Mouse (Mus musculus) limb, embryonic 11.5 days (tissue): ENCODE results near the gene Add3. TPM values are rescaled to one million over a fixed set of nuclear protein-coding genes. Genes with fewer than 3 reads are reported as not detected.

ENCODE experiments used
- ATAC-seq: fragments of 200-750 bp; cut with Nextera tagmentation; 2 replicates; pipeline ENCODE4 v1.8.0; 2017; ENCODE audit warnings: low read depth; ENCODE audit not compliant: insufficient number of reproducible peaks, low FRiP score, low TSS enrichment
- DNase-seq: peaks from one replicate; pipeline ENCODE4 v3.0.0-alpha.2; 2015; ENCODE audit warnings: low spot score
- H3K27ac ChIP-seq: fragments of 300-500 bp; sonication (generic); replicated peaks from 2 replicates; pipeline ENCODE4 v1.5.1; 2014; ENCODE audit warnings: low read depth, mild to moderate bottlenecking, low read length
- H3K27me3 ChIP-seq: fragments of 300-500 bp; sonication (generic); 2 replicates; pipeline ENCODE4 v1.6.1; 2014; ENCODE audit warnings: mild to moderate bottlenecking, low read length, mixed read lengths; ENCODE audit not compliant: control insufficient read depth, insufficient read depth
- H3K36me3 ChIP-seq: fragments of 300-500 bp; sonication (generic); 2 replicates; pipeline ENCODE4 v1.6.1; 2014; ENCODE audit warnings: mild to moderate bottlenecking, low read length, moderate library complexity, mixed read lengths; ENCODE audit not compliant: control insufficient read depth, insufficient read depth
- H3K4me1 ChIP-seq: fragments of 300-500 bp; sonication (generic); 2 replicates; pipeline ENCODE4 v1.6.1; 2014; ENCODE audit warnings: low read length, mixed read lengths; ENCODE audit not compliant: control insufficient read depth, insufficient read depth
- H3K4me2 ChIP-seq: fragments of 300-500 bp; sonication (generic); 2 replicates; pipeline ENCODE4 v1.6.1; 2014; ENCODE audit warnings: low read depth, mild to moderate bottlenecking, moderate library complexity; ENCODE audit not compliant: severe bottlenecking
- H3K4me3 ChIP-seq: fragments of 300-500 bp; sonication (generic); 2 replicates; pipeline ENCODE4 v1.5.1; 2014; ENCODE audit warnings: low read depth, low read length
- H3K9ac ChIP-seq: fragments of 300-500 bp; sonication (generic); 2 replicates; pipeline ENCODE4 v1.6.1; 2014; ENCODE audit warnings: mild to moderate bottlenecking, low read length
- H3K9me3 ChIP-seq: fragments of 300-500 bp; sonication (generic); 2 replicates; pipeline ENCODE4 v1.6.1; 2016; ENCODE audit warnings: low read length; ENCODE audit not compliant: control insufficient read depth
- WGBS: fragments of 180-500 bp; shearing (Covaris S2); extraction: QIAGEN DNeasy Blood & Tissue Kit; methylation state at CpG from one replicate; pipeline ENCODE4 v1.1.7; 2014; 5-methylcytosine and 5-hydroxymethylcytosine counted together
- polyA plus RNA-seq: library from polyadenylated mRNA; unstranded; fragments of >200 nt; fragmentation: Nextera tagmentation; extraction: Ambion mirVana; gene quantifications from 2 replicates; pipeline ENCODE4 v1.2.1, GENCODE M21; 2014

Add3 gene
- polyA plus RNA-seq, 1 experiment from 2014 or later: 74.4 TPM

- H3K36me3 ChIP-seq: no peaks in the 10 kb centered on the region
- no peak for ATAC-seq
- H3K27me3 ChIP-seq: no peaks in the 10 kb centered on the region
- H3K27ac ChIP-seq: no peak overlapping the region
- H3K9ac ChIP-seq: no peak overlapping the region
- no peak overlapping the region for H3K4me3 ChIP-seq
- WGBS: 94% methylated on average over 1 of the region's 1 CpGs
- H3K9me3 ChIP-seq: no peaks in the 10 kb centered on the region; the same call in 1 of the 2 replicates
- no peak overlapping the region for H3K4me2 ChIP-seq
- no peaks in the 10 kb centered on the region for H3K4me1 ChIP-seq
- no peak for DNase-seq
These were observed 61.9 kb downstream of the Add3 start for GRCm38 (mm10) chr19:53202116-53202515.

DNA sequence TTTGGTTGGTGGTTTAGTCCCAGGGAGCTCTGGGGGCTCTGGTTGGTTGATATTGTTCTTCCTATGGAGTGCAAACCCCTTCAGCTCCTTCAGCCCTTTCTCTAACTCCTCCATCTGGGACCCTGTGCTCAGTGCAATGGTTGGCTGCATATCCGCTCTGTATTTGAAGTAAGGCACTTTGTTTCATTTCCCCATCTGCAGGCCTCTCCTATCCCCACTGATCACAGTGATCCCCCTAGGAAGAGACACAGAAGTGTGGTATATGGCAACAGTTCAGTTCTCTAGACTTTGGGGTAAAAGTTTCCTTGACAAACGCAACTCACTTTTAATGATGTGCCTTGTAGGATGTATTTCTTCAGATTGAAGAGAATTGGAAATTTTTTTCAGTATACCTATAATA lies 66.7 kb downstream of the Add3 start:
- Histone ChIP-seq H3K9ac (no peak overlapping the region), H3K36me3 (no peaks in the 10 kb centered on the region), H3K27ac (no peak overlapping the region), H3K4me1 (no peaks in the 10 kb centered on the region), H3K27me3 (no peaks in the 10 kb centered on the region), H3K4me2 (no peak overlapping the region), H3K4me3 (no peak overlapping the region), H3K9me3 (no peaks in the 10 kb centered on the region)
- DNase-seq: no peak
- 88% methylated on average over 2 of the region's 2 CpGs for WGBS
- no peak for ATAC-seq

GRCm38 (mm10) chr19:53208830-53209229 lies 68.6 kb downstream of the Add3 start:
- Histone ChIP-seq H3K9ac (no peak overlapping the region), H3K9me3 (no peaks in the 10 kb centered on the region), H3K36me3 (no peaks in the 10 kb centered on the region), H3K27me3 (no peaks in the 10 kb centered on the region), H3K27ac (no peak overlapping the region), H3K4me2 (no peak overlapping the region), H3K4me1 (no peaks in the 10 kb centered on the region), H3K4me3 (no peak overlapping the region)
- no peak for DNase-seq
- WGBS: 90% methylated on average over 7 of the region's 7 CpGs
- ATAC-seq: no peak

- H3K4me1 ChIP-seq: no peaks in the 10 kb centered on the region
- DNase-seq (no peak), ATAC-seq (no peak)
- H3K4me2 ChIP-seq: no peak overlapping the region
- no peaks in the 10 kb centered on the region for H3K36me3 ChIP-seq
- no peak overlapping the region for H3K9ac ChIP-seq
- no peak overlapping the region for H3K4me3 ChIP-seq
- no peaks in the 10 kb centered on the region for H3K27me3 ChIP-seq
- H3K27ac ChIP-seq: no peak overlapping the region
- H3K9me3 ChIP-seq: no peaks in the 10 kb centered on the region
- 72% methylated on average over 2 of the region's 2 CpGs for WGBS
These were observed 70.0 kb downstream of the Add3 start for GRCm38 (mm10) chr19:53210251-53210650.

- ATAC-seq (no peak), DNase-seq (no peak)
- WGBS: 79% methylated on average over 2 of the region's 2 CpGs
- Histone ChIP-seq H3K9ac (no peak overlapping the region), H3K4me1 (no peaks in the 10 kb centered on the region), H3K4me2 (no peak overlapping the region), H3K4me3 (no peak overlapping the region), H3K9me3 (no peaks in the 10 kb centered on the region), H3K27me3 (no peaks in the 10 kb centered on the region), H3K27ac (no peak overlapping the region), H3K36me3 (no peaks in the 10 kb centered on the region)
These were observed 75.1 kb downstream of the Add3 start for GRCm38 (mm10) chr19:53215352-53215751.

- Histone ChIP-seq H3K9me3 (no peaks in the 10 kb centered on the region), H3K9ac (no peak overlapping the region), H3K4me1 (no peaks in the 10 kb centered on the region), H3K4me3 (no peak overlapping the region), H3K4me2 (no peak overlapping the region), H3K36me3 (no peaks in the 10 kb centered on the region), H3K27ac (no peak overlapping the region), H3K27me3 (no peaks in the 10 kb centered on the region)
- DNase-seq (no peak), ATAC-seq (no peak)
- 90% methylated on average over 18 of the region's 18 CpGs for WGBS
These were observed 76.7 kb downstream of the Add3 start for GRCm38 (mm10) chr19:53216761-53217538.

GRCm38 (mm10) chr19:53217837-53218236 lies 77.6 kb downstream of the Add3 start:
- Histone ChIP-seq H3K27ac (no peak overlapping the region), H3K4me3 (no peak overlapping the region), H3K9ac (no peak overlapping the region), H3K36me3 (no peaks in the 10 kb centered on the region), H3K4me2 (no peak overlapping the region), H3K4me1 (no peaks in the 10 kb centered on the region), H3K27me3 (no peaks in the 10 kb centered on the region), H3K9me3 (no peaks in the 10 kb centered on the region)
- ATAC-seq (no peak), DNase-seq (no peak)
- 90% methylated on average over 8 of the region's 8 CpGs for WGBS

GRCm38 (mm10) chr19:53219305-53219704 lies 79.1 kb downstream of the Add3 start:
- H3K9me3 ChIP-seq: no peaks in the 10 kb centered on the region
- H3K36me3 ChIP-seq: no peaks in the 10 kb centered on the region
- no peak overlapping the region for H3K9ac ChIP-seq
- no peak for ATAC-seq
- no peaks in the 10 kb centered on the region for H3K4me1 ChIP-seq
- no peak overlapping the region for H3K4me2 ChIP-seq
- no peak overlapping the region for H3K4me3 ChIP-seq
- DNase-seq: no peak
- H3K27ac ChIP-seq: no peak overlapping the region
- 65% methylated on average over 3 of the region's 3 CpGs for WGBS
- H3K27me3 ChIP-seq: no peaks in the 10 kb centered on the region

- Histone ChIP-seq H3K4me3 (no peak overlapping the region), H3K27me3 (no peaks in the 10 kb centered on the region), H3K9ac (no peak overlapping the region), H3K27ac (no peak overlapping the region), H3K4me1 (no peaks in the 10 kb centered on the region), H3K36me3 (no peaks in the 10 kb centered on the region), H3K4me2 (no peak overlapping the region), H3K9me3 (no peaks in the 10 kb centered on the region)
- DNase-seq (no peak), ATAC-seq (no peak)
- WGBS: 96% methylated on average over 3 of the region's 3 CpGs
These were observed 80.9 kb downstream of the Add3 start for GRCm38 (mm10) chr19:53221186-53221585.
